Mouse (Mus musculus) spleen, adult 2 months (tissue): ENCODE results near the gene Vwa8. TPM values are rescaled to one million over a fixed set of nuclear protein-coding genes. Genes with fewer than 3 reads are reported as not detected.

ENCODE experiments used
- DNase-seq, 2 experiments: peaks; one replicate each; pipeline versions ENCODE4 v3.0.0 to v3.0.0-alpha.2; 2012 to 2021; ENCODE audit warnings: low spot score in 2 of 2, low read depth in 1 of 2
- H3K27ac ChIP-seq: fragments of 200-500 bp; 2 replicates; pipeline ENCODE4 v1.5.1; 2012; ENCODE audit warnings: low read length, inconsistent platforms; ENCODE audit not compliant: insufficient read depth
- H3K27me3 ChIP-seq: fragments of 200-500 bp; 2 replicates; pipeline ENCODE4 v1.6.1; 2012; ENCODE audit warnings: mild to moderate bottlenecking, moderate library complexity, low read length, inconsistent platforms; ENCODE audit not compliant: control insufficient read depth, insufficient read depth
- H3K36me3 ChIP-seq: fragments of 200-500 bp; 2 replicates; pipeline ENCODE4 v1.6.1; 2012; ENCODE audit warnings: mild to moderate bottlenecking, low read length, inconsistent platforms; ENCODE audit not compliant: control insufficient read depth, insufficient read depth
- H3K4me1 ChIP-seq: fragments of 200-500 bp; 2 replicates; pipeline ENCODE4 v1.6.1; 2011; ENCODE audit warnings: inconsistent platforms; ENCODE audit not compliant: control insufficient read depth, insufficient read depth, insufficient read length
- H3K4me3 ChIP-seq: fragments of 200-500 bp; 2 replicates; pipeline ENCODE4 v1.5.1; 2011; ENCODE audit warnings: mild to moderate bottlenecking, inconsistent platforms; ENCODE audit not compliant: insufficient read depth, insufficient read length; ENCODE audit errors: extremely low read depth
- CTCF ChIP-seq: fragments of 200-500 bp; IDR thresholded peaks from 2 replicates; pipeline ENCODE4 v1.5.1; 2011; ENCODE audit warnings: mild to moderate bottlenecking, inconsistent platforms; ENCODE audit not compliant: insufficient read depth, insufficient read length, insufficient replicate concordance; ENCODE audit errors: extremely low read depth
- POLR2A ChIP-seq: fragments of 200-500 bp; IDR thresholded peaks from 2 replicates; pipeline ENCODE4 v1.6.1; 2011; ENCODE audit warnings: low read depth, low read length, inconsistent platforms
- WGBS: fragments of 180-500 bp; shearing (Covaris S2); methylation state at CpG from one replicate; pipeline ENCODE4 v1.1.7; 2018; 5-methylcytosine and 5-hydroxymethylcytosine counted together
- polyA plus RNA-seq: library from polyadenylated mRNA; depleted of rRNA; stranded (reverse); fragments of >200 nt; gene quantifications from 2 replicates; pipeline ENCODE4 v1.2.3, GENCODE M21; 2012

Vwa8 gene
- polyA plus RNA-seq, 1 experiment: 4.9 TPM

GRCm38 (mm10) chr14:79223431-79224036 lies 374.7 kb downstream of the Vwa8 start:
- Histone ChIP-seq H3K36me3 (no peaks in the 10 kb centered on the region), H3K4me1 (no peaks in the 10 kb centered on the region), H3K27me3 (no peaks in the 10 kb centered on the region), H3K27ac (no peak overlapping the region), H3K4me3 (no peak overlapping the region)
- DNase-seq: no peak
- no peak for TF ChIP-seq POLR2A
- TF ChIP-seq CTCF: no peak
- WGBS: 91% methylated on average over 12 of the region's 12 CpGs

- no peak for DNase-seq
- no peaks in the 10 kb centered on the region for H3K4me1 ChIP-seq
- no peak overlapping the region for H3K4me3 ChIP-seq
- 93% methylated on average over 8 of the region's 8 CpGs for WGBS
- H3K27me3 ChIP-seq: no peaks in the 10 kb centered on the region
- no peaks in the 10 kb centered on the region for H3K36me3 ChIP-seq
- TF ChIP-seq CTCF (no peak), POLR2A (no peak)
- no peak overlapping the region for H3K27ac ChIP-seq
Measured at GRCm38 (mm10) chr14:79225458-79225857, 376.6 kb downstream of the Vwa8 start.

- Histone ChIP-seq H3K27me3 (no peaks in the 10 kb centered on the region), H3K4me3 (no peak overlapping the region), H3K4me1 (no peaks in the 10 kb centered on the region), H3K27ac (no peak overlapping the region), H3K36me3 (no peaks in the 10 kb centered on the region)
- WGBS: 88% methylated on average over 9 of the region's 9 CpGs
- no peak for DNase-seq
- no peak for TF ChIP-seq POLR2A
- no peak for TF ChIP-seq CTCF
Measured at GRCm38 (mm10) chr14:79226056-79226455, 377.2 kb downstream of the Vwa8 start.

- 80% methylated on average over 6 of the region's 6 CpGs for WGBS
- H3K27me3 ChIP-seq: no peaks in the 10 kb centered on the region
- H3K4me3 ChIP-seq: no peak overlapping the region
- H3K27ac ChIP-seq: no peak overlapping the region
- no peaks in the 10 kb centered on the region for H3K4me1 ChIP-seq
- no peak for DNase-seq
- no peaks in the 10 kb centered on the region for H3K36me3 ChIP-seq
- TF ChIP-seq CTCF (no peak), POLR2A (no peak)
Measured at GRCm38 (mm10) chr14:79226741-79227140, 377.9 kb downstream of the Vwa8 start.

- H3K4me1 ChIP-seq: no peaks in the 10 kb centered on the region
- TF ChIP-seq CTCF (no peak), POLR2A (no peak)
- H3K27me3 ChIP-seq: no peaks in the 10 kb centered on the region
- no peak overlapping the region for H3K4me3 ChIP-seq
- DNase-seq: no peak
- WGBS: 75% methylated on average over 4 of the region's 4 CpGs
- no peak overlapping the region for H3K27ac ChIP-seq
- no peaks in the 10 kb centered on the region for H3K36me3 ChIP-seq
Measured at GRCm38 (mm10) chr14:79227955-79228354, 379.1 kb downstream of the Vwa8 start.

GRCm38 (mm10) chr14:79231677-79232076 lies 382.8 kb downstream of the Vwa8 start:
- TF ChIP-seq CTCF (no peak), POLR2A (no peak)
- Histone ChIP-seq H3K27ac (no peak overlapping the region), H3K4me1 (0 out of 2 replicates have a peak, but pooled peaks cover 2% of the 10 kb centered on the region), H3K4me3 (no peak overlapping the region), H3K27me3 (no peaks in the 10 kb centered on the region), H3K36me3 (no peaks in the 10 kb centered on the region)
- DNase-seq: no peak
- 89% methylated on average over 4 of the region's 4 CpGs for WGBS

- H3K36me3 ChIP-seq: no peaks in the 10 kb centered on the region
- H3K4me1 ChIP-seq: 0 out of 2 replicates have a peak, but pooled peaks cover 2% of the 10 kb centered on the region
- no peak for TF ChIP-seq POLR2A
- no peak for TF ChIP-seq CTCF
- no peak overlapping the region for H3K27ac ChIP-seq
- no peak overlapping the region for H3K4me3 ChIP-seq
- no peak for DNase-seq
- no peaks in the 10 kb centered on the region for H3K27me3 ChIP-seq
- 61% methylated on average over 5 of the region's 5 CpGs for WGBS
Measured at GRCm38 (mm10) chr14:79233697-79234096, 384.8 kb downstream of the Vwa8 start.
